Mouse (Mus musculus): ENCODE results near the gene Gm20865. TPM values are rescaled to one million over a fixed set of nuclear protein-coding genes. Genes with fewer than 3 reads are reported as not detected.

The Gm20865 gene
- polyA plus RNA-seq (2017; shearing (Covaris generic)), result not detected

GRCm38 (mm10) chrY:21241275-21241674, at the start of gene Gm20865:
Gm20865 (plus strand) TSS chrY:21241575.

Other genes with a start within 250 kb of the Gm20865 start
- not detected for gene Gm29866, start 247.9 kb upstream of the Gm20865 start, polyA plus RNA-seq (2017; shearing (Covaris generic))
- not detected for gene Gm20909, start 77.0 kb upstream of the Gm20865 start, polyA plus RNA-seq (2017; shearing (Covaris generic))

Data from activated CD4-positive, CD25-positive, alpha-beta regulatory T cell, adult 9 weeks (primary cell).